Mouse (Mus musculus) heart, postnatal 0 days (tissue): ENCODE results near the gene Pnliprp1. TPM values are rescaled to one million over a fixed set of nuclear protein-coding genes. Genes with fewer than 3 reads are reported as not detected.

ENCODE experiments used
- ATAC-seq: fragments of 200-750 bp; cut with Nextera tagmentation; 2 replicates; pipeline ENCODE4 v1.8.0; 2017; ENCODE audit warnings: low read depth, moderate number of reproducible peaks, moderate library complexity; ENCODE audit not compliant: insufficient read depth
- DNase-seq: peaks from one replicate; pipeline ENCODE4 v3.0.0-alpha.2; 2016; ENCODE audit warnings: low spot score
- H3K27ac ChIP-seq: fragments of 300-500 bp; sonication (generic); 2 replicates; pipeline ENCODE4 v1.5.1; 2014; ENCODE audit warnings: low read depth, mild to moderate bottlenecking
- H3K27me3 ChIP-seq: fragments of 300-500 bp; sonication (generic); 2 replicates; pipeline ENCODE4 v1.6.1; 2014; ENCODE audit warnings: low read length, mixed read lengths; ENCODE audit not compliant: control insufficient read depth, insufficient read depth
- H3K36me3 ChIP-seq: fragments of 300-500 bp; sonication (generic); replicated peaks from 2 replicates; pipeline ENCODE4 v1.6.1; 2014; ENCODE audit warnings: low read length, mixed read lengths; ENCODE audit not compliant: control insufficient read depth, insufficient read depth
- H3K4me1 ChIP-seq: fragments of 300-500 bp; sonication (generic); 2 replicates; pipeline ENCODE4 v1.6.1; 2014; ENCODE audit warnings: antibody characterized with exemption; ENCODE audit not compliant: control insufficient read depth, insufficient read depth
- H3K4me2 ChIP-seq: fragments of 300-500 bp; sonication (generic); 2 replicates; pipeline ENCODE4 v1.6.1; 2014; ENCODE audit warnings: low read depth, mild to moderate bottlenecking, low read length, moderate library complexity
- H3K4me3 ChIP-seq: fragments of 300-500 bp; sonication (generic); 2 replicates; pipeline ENCODE4 v1.5.1; 2014; ENCODE audit warnings: low read depth, low read length
- H3K9ac ChIP-seq: fragments of 300-500 bp; sonication (generic); replicated peaks from 2 replicates; pipeline ENCODE4 v1.6.1; 2014; ENCODE audit warnings: low read depth, low read length, mixed read lengths
- H3K9me3 ChIP-seq: fragments of 300-500 bp; sonication (generic); replicated peaks from 2 replicates; pipeline ENCODE4 v1.6.1; 2016; ENCODE audit warnings: low read length; ENCODE audit not compliant: control insufficient read depth
- CTCF ChIP-seq: IDR thresholded peaks from 2 replicates; pipeline ENCODE4 v1.5.1; 2016; ENCODE audit warnings: antibody characterized with exemption, control low read depth, low read depth
- EP300 ChIP-seq: IDR thresholded peaks from 2 replicates; pipeline ENCODE4 v1.6.1; 2016; ENCODE audit warnings: antibody characterized with exemption, low read depth
- WGBS: fragments of 180-500 bp; shearing (Covaris S2); extraction: QIAGEN DNeasy Blood & Tissue Kit; methylation state at CpG from one replicate; pipeline ENCODE4 v1.1.7; 2014; 5-methylcytosine and 5-hydroxymethylcytosine counted together
- polyA plus RNA-seq: library from polyadenylated mRNA; unstranded; fragments of >200 nt; fragmentation: Nextera tagmentation; extraction: Ambion mirVana; gene quantifications from 2 replicates; pipeline ENCODE4 v1.2.1, GENCODE M21; 2015
- total RNA-seq: library from RNA; depleted of rRNA; stranded (reverse); fragments of >200 nt; gene quantifications from 2 replicates; pipeline ENCODE4 v1.2.3, GENCODE M21; 2014; ENCODE audit warnings: low replicate concordance

The Pnliprp1 gene
- total and polyA plus RNA-seq, 2 experiments from 2014 or later, result 0.30 TPM; not detected in 1

- no peak for ATAC-seq
- no peaks in the 10 kb centered on the region for H3K27me3 ChIP-seq
- no peak for TF ChIP-seq EP300
- TF ChIP-seq CTCF, result no peak
- no peaks in the 10 kb centered on the region for H3K36me3 ChIP-seq
- DNase-seq, result no peak
- H3K4me2 ChIP-seq, result no peak overlapping the region
- no peak overlapping the region for H3K4me3 ChIP-seq
- no peaks in the 10 kb centered on the region for H3K4me1 ChIP-seq
- H3K9me3 ChIP-seq, result no peaks in the 10 kb centered on the region
- WGBS, result 87% methylated on average over 4 of the region's 4 CpGs
- H3K27ac ChIP-seq, result no peak overlapping the region
- no peak overlapping the region for H3K9ac ChIP-seq
Measured at GRCm38 (mm10) chr19:58758871-58759270, 30.2 kb downstream of the Pnliprp1 start.

DNA sequence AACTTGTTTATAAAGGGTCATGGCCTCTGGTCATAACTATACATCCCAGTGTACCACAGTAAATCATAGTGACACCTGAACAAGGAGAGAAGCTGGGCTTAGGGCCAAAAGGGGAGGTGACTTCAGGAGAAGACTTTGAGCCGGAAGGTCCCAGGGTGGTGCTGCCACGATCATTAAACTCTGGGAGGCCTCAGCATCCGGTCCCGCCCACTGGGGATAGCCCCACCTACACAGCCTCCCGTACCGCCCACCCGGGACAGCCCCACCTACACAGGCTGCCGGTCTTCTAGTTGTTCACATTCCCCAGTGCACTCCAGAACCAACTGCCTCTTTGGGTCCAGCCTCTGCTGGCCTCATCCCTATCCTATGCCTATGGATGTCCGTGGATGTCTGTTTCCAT, 30.7 kb downstream of the Pnliprp1 start, which contains the start of gene Pnliprp2:
TSS of gene Pnliprp2 (plus strand) at position 297 of the 400 bp plus-strand sequence.
- Histone ChIP-seq H3K4me1 (no peaks in the 10 kb centered on the region), H3K9me3 (no peaks in the 10 kb centered on the region), H3K9ac (no peak within 1 kb of the TSS), H3K27ac (no peak within 1 kb of the TSS), H3K4me3 (no peak within 1 kb of the TSS), H3K27me3 (no peaks in the 10 kb centered on the region), H3K36me3 (no peaks in the 10 kb centered on the region), H3K4me2 (no peak within 1 kb of the TSS)
- TF ChIP-seq CTCF, result no peak
- no peak for TF ChIP-seq EP300
- WGBS, result 57% methylated on average over 9 of the region's 9 CpGs
- DNase-seq (no peak), ATAC-seq (peak; percentile 31; the same call in 1 of the 2 replicates)

DNA sequence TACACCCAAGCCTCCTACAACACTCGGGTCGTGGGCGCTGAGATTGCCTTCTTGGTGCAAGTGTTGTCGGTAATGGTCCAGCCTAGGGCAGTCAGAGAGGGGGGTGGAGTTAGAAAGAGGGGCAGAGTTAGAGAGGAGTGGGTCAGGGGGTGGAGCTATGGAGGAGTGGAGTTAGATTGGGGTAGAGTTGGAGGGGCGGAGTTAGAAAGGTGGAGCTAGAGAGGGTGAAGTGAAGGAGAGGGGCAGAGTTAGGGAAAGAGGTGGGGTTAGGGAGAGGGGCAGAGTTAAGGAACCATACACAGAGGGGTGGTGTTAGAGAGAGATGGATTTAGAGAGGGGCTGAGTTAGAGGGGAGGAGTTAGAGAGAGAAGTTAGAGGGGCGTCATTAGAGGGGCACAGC, 33.6 kb downstream of the Pnliprp1 start:
- H3K36me3 ChIP-seq, result no peaks in the 10 kb centered on the region
- H3K4me2 ChIP-seq, result no peak overlapping the region
- no peaks in the 10 kb centered on the region for H3K27me3 ChIP-seq
- DNase-seq (no peak), ATAC-seq (peak; percentile 16; the same call in 1 of the 2 replicates)
- WGBS, result 20% methylated on average over 6 of the region's 6 CpGs
- H3K4me3 ChIP-seq, result no peak overlapping the region
- H3K9ac ChIP-seq, result no peak overlapping the region
- no peaks in the 10 kb centered on the region for H3K9me3 ChIP-seq
- no peaks in the 10 kb centered on the region for H3K4me1 ChIP-seq
- TF ChIP-seq CTCF (no peak), EP300 (no peak)
- H3K27ac ChIP-seq, result no peak overlapping the region

DNA sequence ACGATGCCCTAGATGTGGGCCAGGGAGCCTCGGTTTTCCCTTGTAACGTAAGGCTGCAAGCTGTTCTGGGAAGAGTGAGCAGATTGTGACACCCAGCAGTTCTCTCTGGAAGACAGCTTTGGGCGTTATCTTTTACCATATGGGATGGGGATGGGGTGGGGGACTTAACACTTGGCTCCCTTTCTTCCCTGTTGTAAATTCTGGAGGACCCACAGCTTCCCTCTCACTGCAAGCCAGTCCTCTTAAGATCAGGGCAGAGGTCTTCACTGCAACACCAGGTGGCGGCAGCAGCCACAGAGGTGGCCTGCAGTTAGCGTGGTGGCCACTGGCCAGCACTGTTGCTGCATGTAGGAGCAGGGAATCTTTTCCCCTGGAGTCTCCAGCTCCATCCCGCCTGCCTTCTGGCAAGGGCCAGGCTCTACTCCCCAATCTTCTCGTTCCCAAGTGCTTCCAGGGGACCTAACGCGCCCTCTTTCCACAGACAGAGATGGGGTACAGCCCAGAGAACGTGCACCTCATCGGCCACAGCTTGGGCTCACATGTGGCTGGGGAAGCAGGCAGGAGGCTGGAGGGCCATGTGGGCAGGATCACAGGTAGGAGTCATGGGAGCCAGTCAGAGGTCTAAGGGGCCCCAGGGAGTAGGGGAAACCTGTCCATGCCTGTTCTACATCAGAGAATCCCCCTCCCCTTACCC, 34.3 kb downstream of the Pnliprp1 start:
- peak; percentile 86 for ATAC-seq
- H3K27ac ChIP-seq, result no peak overlapping the region
- DNase-seq, result peak; percentile 80

DNA sequence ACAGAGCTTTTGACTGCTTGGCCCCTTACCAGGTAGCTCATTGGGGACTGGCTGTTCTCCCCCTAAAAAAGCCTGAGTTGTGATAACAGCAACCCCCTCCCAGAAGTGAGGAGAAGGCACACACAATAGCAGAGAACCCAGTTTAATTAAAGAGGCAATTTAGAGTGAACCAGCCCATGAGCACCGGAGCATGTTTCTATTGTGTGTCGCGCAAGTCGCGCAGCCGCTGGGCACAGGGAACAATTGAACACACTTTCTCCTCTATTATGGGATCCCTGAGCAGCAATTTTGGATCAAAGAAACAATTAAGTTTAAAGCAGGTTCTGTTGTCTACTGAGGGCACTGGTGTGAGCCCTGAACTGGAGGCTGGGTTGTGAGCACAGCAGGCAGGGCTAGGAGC, 38.6 kb downstream of the Pnliprp1 start:
- ATAC-seq (no peak), DNase-seq (no peak)
- no peak overlapping the region for H3K4me2 ChIP-seq
- H3K9me3 ChIP-seq, result no peaks in the 10 kb centered on the region
- no peak overlapping the region for H3K27ac ChIP-seq
- H3K36me3 ChIP-seq, result no peaks in the 10 kb centered on the region
- 96% methylated on average over 6 of the region's 6 CpGs for WGBS
- 0 out of 2 replicates have a peak, but pooled peaks cover 4% of the 10 kb centered on the region for H3K27me3 ChIP-seq
- TF ChIP-seq EP300, result no peak
- no peak for TF ChIP-seq CTCF
- H3K4me1 ChIP-seq, result no peaks in the 10 kb centered on the region
- H3K9ac ChIP-seq, result no peak overlapping the region
- no peak overlapping the region for H3K4me3 ChIP-seq

More for the DNA sequence above, 34.3 kb downstream of the Pnliprp1 start:
- no peaks in the 10 kb centered on the region for H3K27me3 ChIP-seq
- H3K4me1 ChIP-seq, result no peaks in the 10 kb centered on the region
- WGBS, result 9% methylated on average over 12 of the region's 12 CpGs
- no peak overlapping the region for H3K4me2 ChIP-seq
- no peaks in the 10 kb centered on the region for H3K9me3 ChIP-seq
- H3K4me3 ChIP-seq, result no peak overlapping the region
- no peak overlapping the region for H3K9ac ChIP-seq
- H3K36me3 ChIP-seq, result no peaks in the 10 kb centered on the region
- TF ChIP-seq EP300 (no peak), CTCF (peak; percentile 97)

DNA sequence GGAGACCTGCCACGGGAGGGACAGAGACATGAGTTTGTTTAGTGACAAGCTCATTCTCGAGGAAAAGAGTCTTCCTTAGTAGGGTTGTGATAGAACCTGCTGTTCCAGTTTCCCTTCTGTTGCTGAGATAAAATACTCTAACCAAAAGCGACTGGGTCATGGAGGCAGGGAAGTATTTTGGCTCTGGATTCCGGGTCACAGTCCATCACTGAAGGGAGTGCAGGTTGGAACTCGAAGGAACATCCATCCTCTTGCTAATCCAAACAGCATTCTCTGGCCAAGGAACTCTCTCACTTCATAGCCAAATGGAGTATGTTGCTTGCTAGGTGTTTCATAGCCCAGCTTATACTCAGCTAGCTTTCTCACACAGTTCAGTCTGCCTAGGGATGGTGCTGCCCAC, 47.8 kb downstream of the Pnliprp1 start:
- Histone ChIP-seq H3K4me2 (no peak overlapping the region), H3K27ac (no peak overlapping the region), H3K9ac (no peak overlapping the region), H3K4me1 (no peaks in the 10 kb centered on the region), H3K9me3 (no peaks in the 10 kb centered on the region), H3K36me3 (no peaks in the 10 kb centered on the region), H3K4me3 (no peak overlapping the region), H3K27me3 (no peaks in the 10 kb centered on the region)
- ATAC-seq (no peak), DNase-seq (no peak)
- 59% methylated on average over 5 of the region's 5 CpGs for WGBS
- TF ChIP-seq CTCF (no peak), EP300 (no peak)
